Mouse (Mus musculus) cortical plate, adult 2 months (tissue): ENCODE results near the gene Atxn7l2. TPM values are rescaled to one million over a fixed set of nuclear protein-coding genes. Genes with fewer than 3 reads are reported as not detected.

Experiments used
- H3K27ac ChIP-seq: fragments of 200-500 bp; 2 replicates; pipeline ENCODE4 v1.5.1; 2012; ENCODE audit warnings: low read length, control low read depth, inconsistent platforms; ENCODE audit not compliant: insufficient read depth
- H3K4me1 ChIP-seq: fragments of 200-500 bp; 2 replicates; pipeline ENCODE4 v1.6.1; 2011; ENCODE audit warnings: low read length; ENCODE audit not compliant: control insufficient read depth, insufficient read depth
- H3K4me3 ChIP-seq: fragments of 200-500 bp; 2 replicates; pipeline ENCODE4 v1.5.1; 2011; ENCODE audit warnings: mild to moderate bottlenecking, low read length, control low read depth; ENCODE audit not compliant: insufficient read depth
- CTCF ChIP-seq: fragments of 200-500 bp; IDR thresholded peaks from 2 replicates; pipeline ENCODE4 v1.5.1; 2011; ENCODE audit warnings: mild to moderate bottlenecking, control low read depth, low read length; ENCODE audit not compliant: insufficient read depth; ENCODE audit errors: extremely low read depth
- POLR2A ChIP-seq: fragments of 200-500 bp; IDR thresholded peaks from 2 replicates; pipeline ENCODE4 v1.6.1; 2011; ENCODE audit warnings: mild to moderate bottlenecking, low read length, control low read depth; ENCODE audit not compliant: insufficient read depth; ENCODE audit errors: extremely low read depth
- polyA plus RNA-seq: library from polyadenylated mRNA; depleted of rRNA; stranded (reverse); fragments of >200 nt; gene quantifications from 2 replicates; pipeline ENCODE4 v1.2.3, GENCODE M21; 2012

Atxn7l2 gene
- polyA plus RNA-seq, 1 experiment, result 36.5 TPM

GRCm38 (mm10) chr3:108206731-108207375, 3.9 kb downstream of the Atxn7l2 start:
- Histone ChIP-seq H3K4me1 (peaks cover 3% of the 10 kb centered on the region; the same call in 1 of the 2 replicates), H3K27ac (no peak overlapping the region), H3K4me3 (no peak overlapping the region)
- TF ChIP-seq CTCF, result no peak
- no peak for TF ChIP-seq POLR2A

GRCm38 (mm10) chr3:108205601-108206000, 5.1 kb downstream of the Atxn7l2 start:
- Histone ChIP-seq H3K4me1 (peaks cover 5% of the 10 kb centered on the region; the same call in 1 of the 2 replicates), H3K4me3 (no peak overlapping the region), H3K27ac (no peak overlapping the region)
- TF ChIP-seq POLR2A (no peak), CTCF (no peak)

- Histone ChIP-seq H3K4me1 (peaks cover 5% of the 10 kb centered on the region), H3K4me3 (no peak overlapping the region), H3K27ac (no peak overlapping the region)
- TF ChIP-seq POLR2A, result no peak
- no peak for TF ChIP-seq CTCF
These were observed 6.3 kb downstream of the Atxn7l2 start for GRCm38 (mm10) chr3:108204470-108204869.

DNA sequence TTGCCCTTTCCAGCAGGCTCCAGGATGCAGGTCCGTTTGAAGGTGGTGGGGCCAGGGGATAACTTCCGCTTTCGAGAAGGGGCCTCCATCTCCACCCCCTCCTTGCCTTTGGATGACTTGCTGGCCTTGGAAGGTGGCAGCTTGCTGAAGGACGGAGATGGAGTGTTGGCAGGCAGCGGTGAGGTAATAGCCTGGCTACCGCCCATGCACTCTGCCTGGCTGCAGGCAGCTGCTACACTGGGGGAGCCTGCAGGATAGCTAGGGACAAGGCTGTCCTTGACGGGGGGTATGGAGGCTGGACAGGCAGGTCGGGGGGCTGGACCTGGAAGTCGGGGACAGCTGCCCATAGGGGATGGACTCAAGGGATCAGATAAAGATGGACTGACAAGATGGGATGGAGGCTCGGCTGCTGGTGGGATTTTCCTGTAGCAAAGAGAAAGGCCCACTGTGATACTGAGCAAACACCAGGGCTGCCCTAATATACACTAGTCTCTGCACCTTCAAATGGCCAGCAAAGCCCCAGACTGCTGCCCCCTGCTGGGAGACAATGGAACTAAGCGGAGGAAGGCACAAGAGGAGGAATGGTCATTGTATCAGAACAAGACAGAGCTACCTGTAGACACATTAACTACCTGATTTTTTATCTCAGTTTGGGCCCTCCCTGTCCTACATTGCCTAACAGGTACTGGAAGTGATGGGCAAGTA, 7.0 kb downstream of the Atxn7l2 start:
- H3K27ac ChIP-seq, result peak overlapping the region; percentile 20; the same call in 1 of the 2 replicates
- TF ChIP-seq CTCF, result peak; percentile 81
- TF ChIP-seq POLR2A, result no peak
- no peak overlapping the region for H3K4me3 ChIP-seq
- H3K4me1 ChIP-seq, result peaks cover 5% of the 10 kb centered on the region

GRCm38 (mm10) chr3:108203212-108203611, 7.5 kb downstream of the Atxn7l2 start:
- Histone ChIP-seq H3K27ac (peak overlapping the region; percentile 20; the same call in 1 of the 2 replicates), H3K4me3 (no peak overlapping the region), H3K4me1 (peaks cover 5% of the 10 kb centered on the region)
- TF ChIP-seq POLR2A, result no peak
- TF ChIP-seq CTCF, result no peak

DNA sequence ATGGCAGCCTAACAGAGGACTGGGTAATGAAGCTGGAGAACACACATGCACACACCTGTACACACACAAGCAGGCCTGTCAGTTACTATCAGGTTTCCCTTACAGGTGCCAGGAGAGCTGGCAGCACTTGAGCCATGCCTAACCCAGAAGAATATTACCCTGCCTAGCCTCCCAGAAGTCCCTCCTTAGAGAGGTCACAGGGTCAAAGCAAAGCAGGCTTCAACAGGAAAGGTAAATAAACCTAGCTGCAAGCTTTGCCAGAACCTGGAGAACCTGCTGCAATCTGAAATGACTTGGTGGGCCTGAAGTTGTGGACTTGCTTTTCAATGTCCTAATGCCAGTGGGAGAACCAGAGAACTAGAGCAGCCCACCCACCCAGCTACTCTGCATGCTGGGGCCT, 8.2 kb downstream of the Atxn7l2 start:
- Histone ChIP-seq H3K4me1 (peaks cover 7% of the 10 kb centered on the region), H3K4me3 (no peak overlapping the region), H3K27ac (no peak overlapping the region)
- TF ChIP-seq POLR2A, result no peak

GRCm38 (mm10) chr3:108200329-108201323, 10.1 kb downstream of the Atxn7l2 start, which contains the start of gene Cyb561d1:
Cyb561d1 (minus strand) TSS chr3:108201212.
- H3K4me1 ChIP-seq, result peaks cover 11% of the 10 kb centered on the region
- peak; percentile 68 for TF ChIP-seq POLR2A
- no peak; the same call in 1 of the 2 replicates for TF ChIP-seq CTCF
- peak within 1 kb of the TSS; percentile 79 for H3K4me3 ChIP-seq
- H3K27ac ChIP-seq, result peak within 1 kb of the TSS; percentile 81

GRCm38 (mm10) chr3:108199231-108199630, 11.5 kb downstream of the Atxn7l2 start:
- Histone ChIP-seq H3K4me3 (no peak overlapping the region; the same call in 1 of the 2 replicates), H3K27ac (no peak overlapping the region)

GRCm38 (mm10) chr3:108197066-108197497, 13.7 kb downstream of the Atxn7l2 start:
- TF ChIP-seq POLR2A, result no peak; the same call in 1 of the 2 replicates
- no peak for TF ChIP-seq CTCF
- peak overlapping the region; percentile 18 for H3K4me3 ChIP-seq
- peak overlapping the region; percentile 97 for H3K27ac ChIP-seq
- peaks cover 13% of the 10 kb centered on the region for H3K4me1 ChIP-seq

More at GRCm38 (mm10) chr3:108199231-108199630, 11.5 kb downstream of the Atxn7l2 start:
- peaks cover 11% of the 10 kb centered on the region for H3K4me1 ChIP-seq
- TF ChIP-seq CTCF, result no peak
- no peak for TF ChIP-seq POLR2A
